Mouse (Mus musculus) forebrain, embryonic 13.5 days (tissue): ENCODE results near the gene Fahd2a. TPM values are rescaled to one million over a fixed set of nuclear protein-coding genes. Genes with fewer than 3 reads are reported as not detected.

ENCODE experiments used
- ATAC-seq: fragments of 200-750 bp; cut with Nextera tagmentation; 2 replicates; pipeline ENCODE4 v1.8.0; 2017
- H3K27ac ChIP-seq: fragments of 300-500 bp; sonication (generic); 2 replicates; pipeline ENCODE4 v1.5.1; 2015; ENCODE audit warnings: inconsistent platforms, mild to moderate bottlenecking, moderate library complexity
- H3K27me3 ChIP-seq: fragments of 300-500 bp; sonication (generic); 2 replicates; pipeline ENCODE4 v1.6.1; 2015; ENCODE audit warnings: mild to moderate bottlenecking, inconsistent platforms
- H3K36me3 ChIP-seq: fragments of 300-500 bp; sonication (generic); 2 replicates; pipeline ENCODE4 v1.6.1; 2015; ENCODE audit warnings: mild to moderate bottlenecking, inconsistent platforms; ENCODE audit not compliant: poor library complexity, severe bottlenecking
- H3K4me1 ChIP-seq: fragments of 300-500 bp; sonication (generic); 2 replicates; pipeline ENCODE4 v1.6.1; 2015; ENCODE audit warnings: inconsistent platforms
- H3K4me2 ChIP-seq: fragments of 300-500 bp; sonication (generic); 2 replicates; pipeline ENCODE4 v1.6.1; 2015; ENCODE audit warnings: inconsistent platforms, mild to moderate bottlenecking, moderate library complexity
- H3K4me3 ChIP-seq: fragments of 300-500 bp; sonication (generic); 2 replicates; pipeline ENCODE4 v1.5.1; 2015; ENCODE audit warnings: mild to moderate bottlenecking, inconsistent platforms
- H3K9ac ChIP-seq: fragments of 300-500 bp; sonication (generic); 2 replicates; pipeline ENCODE4 v1.6.1; 2015; ENCODE audit warnings: mild to moderate bottlenecking, inconsistent platforms
- H3K9me3 ChIP-seq: fragments of 300-500 bp; sonication (generic); replicated peaks from 2 replicates; pipeline ENCODE4 v1.6.1; 2016; ENCODE audit warnings: inconsistent platforms
- WGBS: fragments of 180-500 bp; shearing (Covaris S2); methylation state at CpG from one replicate; pipeline ENCODE4 v1.1.7; 2015; 5-methylcytosine and 5-hydroxymethylcytosine counted together
- polyA plus RNA-seq: library from polyadenylated mRNA; unstranded; fragments of >200 nt; fragmentation: Nextera tagmentation; extraction: Ambion mirVana; gene quantifications from 2 replicates; pipeline ENCODE4 v1.2.1, GENCODE M21; 2015

The Fahd2a gene
- polyA plus RNA-seq, 1 experiment from 2014 or later = 28.2 TPM

DNA sequence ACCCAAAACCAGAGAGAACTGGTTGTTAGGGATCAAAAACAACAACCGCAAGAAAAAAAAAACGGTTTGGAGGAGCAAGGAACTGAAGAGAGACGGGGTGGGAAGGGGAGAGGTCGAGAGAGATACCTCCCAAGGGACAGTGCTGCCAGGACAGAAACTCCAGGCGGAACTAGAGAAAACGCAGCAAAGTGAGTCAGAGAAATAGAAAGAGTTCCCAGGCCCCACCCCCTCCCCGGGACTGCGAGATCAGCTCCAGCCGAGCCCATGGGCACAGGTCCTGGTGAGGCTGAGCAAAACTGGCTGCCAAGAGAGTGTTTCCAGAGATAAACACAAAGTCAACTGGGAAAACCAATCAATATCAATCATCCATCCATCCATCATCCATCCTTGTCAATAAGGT lies 17.0 kb upstream of the Fahd2a start:
- ATAC-seq = no peak
- 67% methylated on average over 9 of the region's 9 CpGs for WGBS
- no peaks in the 10 kb centered on the region for H3K36me3 ChIP-seq
- H3K4me1 ChIP-seq = no peaks in the 10 kb centered on the region
- H3K9ac ChIP-seq = no peak overlapping the region
- H3K4me2 ChIP-seq = no peak overlapping the region
- no peak overlapping the region for H3K4me3 ChIP-seq
- no peak overlapping the region for H3K27ac ChIP-seq
- no peaks in the 10 kb centered on the region for H3K9me3 ChIP-seq
- no peaks in the 10 kb centered on the region for H3K27me3 ChIP-seq

GRCm38 (mm10) chr2:127459341-127459740 lies 15.0 kb upstream of the Fahd2a start:
- Histone ChIP-seq H3K27me3 (no peaks in the 10 kb centered on the region), H3K4me1 (no peaks in the 10 kb centered on the region), H3K27ac (no peak overlapping the region), H3K4me3 (no peak overlapping the region), H3K9me3 (no peaks in the 10 kb centered on the region), H3K9ac (no peak overlapping the region), H3K4me2 (no peak overlapping the region), H3K36me3 (no peaks in the 10 kb centered on the region)
- ATAC-seq = no peak
- 82% methylated on average over 2 of the region's 2 CpGs for WGBS

- no peak overlapping the region for H3K4me2 ChIP-seq
These were observed 9.4 kb upstream of the Fahd2a start for GRCm38 (mm10) chr2:127453764-127454163.

GRCm38 (mm10) chr2:127453141-127453540 lies 8.8 kb upstream of the Fahd2a start:
- no peak overlapping the region for H3K27ac ChIP-seq
- no peaks in the 10 kb centered on the region for H3K36me3 ChIP-seq
- no peak for ATAC-seq
- peaks cover 15% of the 10 kb centered on the region for H3K27me3 ChIP-seq
- 85% methylated on average over 9 of the region's 9 CpGs for WGBS
- no peak overlapping the region for H3K4me2 ChIP-seq
- H3K9me3 ChIP-seq = no peaks in the 10 kb centered on the region
- no peak overlapping the region for H3K9ac ChIP-seq
- no peaks in the 10 kb centered on the region for H3K4me1 ChIP-seq
- no peak overlapping the region for H3K4me3 ChIP-seq

More at GRCm38 (mm10) chr2:127453764-127454163, 9.4 kb upstream of the Fahd2a start:
- peaks cover 14% of the 10 kb centered on the region for H3K27me3 ChIP-seq
- H3K4me1 ChIP-seq = no peaks in the 10 kb centered on the region
- H3K9me3 ChIP-seq = no peaks in the 10 kb centered on the region
- no peaks in the 10 kb centered on the region for H3K36me3 ChIP-seq
- H3K4me3 ChIP-seq = no peak overlapping the region
- 5% methylated on average over 5 of the region's 5 CpGs for WGBS
- no peak for ATAC-seq
- no peak overlapping the region for H3K27ac ChIP-seq
- no peak overlapping the region for H3K9ac ChIP-seq

DNA sequence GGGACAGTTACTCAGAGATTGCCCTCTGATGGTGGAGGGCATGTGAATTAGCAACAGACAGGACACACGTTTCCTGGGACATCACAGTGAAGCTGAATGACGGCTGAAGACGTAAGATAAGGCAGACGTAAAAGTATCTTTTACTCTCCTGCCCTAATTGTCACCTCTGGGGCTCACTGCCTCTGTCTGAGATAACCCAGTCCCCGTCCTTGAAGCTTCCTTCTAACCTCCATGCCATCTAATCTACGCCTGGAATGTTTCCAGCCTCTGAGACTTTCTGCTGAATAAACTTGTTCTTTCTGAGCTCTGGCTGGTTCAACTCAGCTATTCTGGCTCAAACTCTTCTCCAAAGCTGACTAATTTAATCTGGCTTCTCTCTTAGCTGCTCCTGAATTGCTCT lies 7.4 kb upstream of the Fahd2a start:
- Histone ChIP-seq H3K4me3 (no peak overlapping the region), H3K4me1 (no peaks in the 10 kb centered on the region), H3K9me3 (no peaks in the 10 kb centered on the region), H3K4me2 (no peak overlapping the region), H3K27ac (no peak overlapping the region), H3K9ac (no peak overlapping the region), H3K36me3 (no peaks in the 10 kb centered on the region), H3K27me3 (peaks cover 18% of the 10 kb centered on the region)
- 63% methylated on average over 6 of the region's 6 CpGs for WGBS
- no peak for ATAC-seq

- no peak overlapping the region for H3K4me3 ChIP-seq
- ATAC-seq = no peak
- no peaks in the 10 kb centered on the region for H3K36me3 ChIP-seq
- no peak overlapping the region for H3K9ac ChIP-seq
- H3K9me3 ChIP-seq = no peaks in the 10 kb centered on the region
- WGBS = 45% methylated on average over 7 of the region's 7 CpGs
- H3K4me1 ChIP-seq = 0 out of 2 replicates have a peak, but pooled peaks cover 2% of the 10 kb centered on the region
- H3K27me3 ChIP-seq = peaks cover 18% of the 10 kb centered on the region
- no peak overlapping the region for H3K4me2 ChIP-seq
- H3K27ac ChIP-seq = no peak overlapping the region
These were observed 5.3 kb upstream of the Fahd2a start for GRCm38 (mm10) chr2:127449691-127450090.

- Histone ChIP-seq H3K4me1 (peaks cover 18% of the 10 kb centered on the region), H3K36me3 (no peaks in the 10 kb centered on the region), H3K4me3 (no peak overlapping the region), H3K27me3 (peaks cover 7% of the 10 kb centered on the region; the same call in 1 of the 2 replicates), H3K9me3 (no peaks in the 10 kb centered on the region), H3K27ac (no peak overlapping the region), H3K9ac (no peak overlapping the region), H3K4me2 (no peak overlapping the region)
- ATAC-seq = no peak
- WGBS = 66% methylated on average over 3 of the region's 3 CpGs
These were observed 2.5 kb upstream of the Fahd2a start for GRCm38 (mm10) chr2:127446847-127447246.

GRCm38 (mm10) chr2:127437697-127438096 lies 6.7 kb downstream of the Fahd2a start:
- Histone ChIP-seq H3K4me3 (no peak overlapping the region), H3K4me1 (no peaks in the 10 kb centered on the region), H3K36me3 (peaks cover 59% of the 10 kb centered on the region), H3K4me2 (no peak overlapping the region), H3K27ac (no peak overlapping the region), H3K27me3 (no peaks in the 10 kb centered on the region), H3K9ac (no peak overlapping the region), H3K9me3 (no peaks in the 10 kb centered on the region)
- no peak for ATAC-seq
- WGBS = 89% methylated on average over 5 of the region's 5 CpGs

DNA sequence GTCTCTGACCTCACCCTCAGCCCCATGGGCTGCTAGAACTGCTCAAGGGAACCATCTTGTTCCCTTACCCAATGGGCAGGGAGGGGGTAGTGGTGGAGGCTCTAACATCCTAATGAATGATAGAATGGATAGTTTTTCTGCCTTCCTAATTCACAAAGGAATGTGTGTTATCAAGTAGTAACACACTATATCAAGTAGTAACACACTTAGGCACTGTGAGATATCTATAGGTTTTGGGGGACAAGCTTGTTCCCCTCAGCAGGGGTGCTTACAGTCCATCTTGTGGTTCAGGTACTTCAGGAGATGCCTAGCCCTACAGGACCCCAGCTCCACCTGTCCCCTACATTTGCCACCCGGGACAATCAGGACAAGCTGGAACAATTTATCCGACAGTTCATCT lies 8.8 kb downstream of the Fahd2a start:
- H3K9ac ChIP-seq = no peak overlapping the region
- H3K27ac ChIP-seq = no peak overlapping the region
- 88% methylated on average over 2 of the region's 2 CpGs for WGBS
- no peaks in the 10 kb centered on the region for H3K27me3 ChIP-seq
- H3K36me3 ChIP-seq = peaks cover 59% of the 10 kb centered on the region
- no peak overlapping the region for H3K4me3 ChIP-seq
- no peak for ATAC-seq
- H3K4me2 ChIP-seq = no peak overlapping the region
- H3K9me3 ChIP-seq = no peaks in the 10 kb centered on the region
- no peaks in the 10 kb centered on the region for H3K4me1 ChIP-seq

DNA sequence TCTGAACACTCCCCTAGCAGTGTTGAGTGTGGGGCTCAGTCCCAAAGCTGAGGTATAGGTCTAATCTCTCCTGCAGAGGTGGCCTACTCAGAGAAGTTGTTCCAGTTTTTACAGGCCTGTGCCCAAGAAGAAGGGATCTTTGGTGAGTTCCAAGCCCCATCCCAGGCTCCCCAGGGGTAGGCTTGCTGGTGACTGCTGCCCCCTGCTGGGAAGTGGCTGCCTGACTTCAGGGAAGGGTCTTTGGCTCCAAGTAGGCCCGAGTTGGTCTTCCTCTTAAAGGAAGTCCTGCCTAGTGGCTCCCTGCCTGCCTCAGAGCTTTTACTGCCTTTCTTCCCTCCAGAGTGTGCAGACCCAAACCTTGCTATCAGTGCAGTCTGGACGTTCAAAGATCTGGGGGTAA lies 9.2 kb downstream of the Fahd2a start:
- H3K9ac ChIP-seq = no peak overlapping the region
- H3K27me3 ChIP-seq = no peaks in the 10 kb centered on the region
- ATAC-seq = no peak
- peaks cover 56% of the 10 kb centered on the region for H3K36me3 ChIP-seq
- no peak overlapping the region for H3K4me2 ChIP-seq
- no peaks in the 10 kb centered on the region for H3K4me1 ChIP-seq
- H3K4me3 ChIP-seq = no peak overlapping the region
- no peak overlapping the region for H3K27ac ChIP-seq
- WGBS = 41% methylated on average over 2 of the region's 2 CpGs
- no peaks in the 10 kb centered on the region for H3K9me3 ChIP-seq

DNA sequence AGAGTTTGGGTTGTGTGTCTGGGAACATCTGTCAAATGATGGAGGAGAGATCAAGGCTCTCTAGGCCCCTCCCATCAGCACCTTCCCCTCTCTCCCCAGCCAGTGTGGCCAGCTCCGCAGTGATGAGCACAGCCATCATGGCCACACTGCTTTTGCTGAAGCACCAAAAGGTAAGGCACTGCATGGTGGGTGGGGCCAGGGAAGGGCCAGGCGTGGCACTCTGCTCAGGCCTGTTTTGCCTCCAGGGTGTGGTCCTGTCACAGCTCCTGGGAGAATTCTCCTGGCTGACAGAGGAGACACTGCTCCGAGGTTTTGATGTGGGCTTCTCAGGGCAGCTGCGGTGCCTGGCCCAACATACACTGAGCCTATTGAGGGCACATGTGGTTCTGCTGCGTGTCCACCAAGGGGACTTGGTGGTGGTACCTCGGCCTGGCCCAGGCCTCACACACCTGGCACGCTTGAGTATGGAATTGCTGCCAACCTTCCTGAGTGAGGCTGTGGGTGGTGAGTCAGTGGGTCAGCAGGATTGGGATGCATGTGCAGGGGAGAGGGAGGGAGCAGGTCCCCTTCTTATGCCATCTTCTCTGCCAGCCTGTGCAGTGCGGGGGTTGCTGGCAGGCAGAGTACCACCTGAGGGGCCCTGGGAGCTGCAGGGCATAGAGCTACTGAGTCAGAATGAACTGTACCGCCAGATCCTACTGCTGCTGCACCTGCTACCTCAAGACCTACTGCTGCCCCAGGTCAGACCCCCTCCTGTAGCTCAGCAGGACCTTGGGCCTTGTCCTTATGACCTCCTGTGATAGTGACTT lies 10.7 kb downstream of the Fahd2a start:
- 89% methylated on average over 9 of the region's 9 CpGs for WGBS
- H3K27ac ChIP-seq = no peak overlapping the region

DNA sequence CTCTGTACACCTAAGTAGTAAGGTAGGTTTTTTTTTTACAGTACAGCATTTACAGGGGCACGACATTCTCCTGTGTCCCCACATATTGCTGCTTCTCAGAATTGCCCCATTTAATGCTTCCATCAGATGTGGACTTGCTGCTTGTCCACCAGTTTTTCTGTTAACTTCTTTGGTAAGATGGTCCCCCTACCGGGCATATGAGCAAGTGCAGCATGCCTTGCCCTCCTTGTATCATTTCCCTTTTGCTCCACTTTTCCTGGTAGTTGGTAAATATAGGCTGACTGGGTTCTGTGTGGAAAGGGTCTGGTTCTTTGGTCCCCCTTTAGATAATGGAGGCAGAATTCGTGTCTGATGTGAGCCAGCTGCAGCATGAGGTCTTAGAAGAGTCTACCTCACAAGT lies 14.1 kb downstream of the Fahd2a start:
- 21% methylated on average over 3 of the region's 3 CpGs for WGBS

More for the DNA sequence above, 10.7 kb downstream of the Fahd2a start:
- peaks cover 42% of the 10 kb centered on the region for H3K36me3 ChIP-seq
- H3K4me2 ChIP-seq = no peak overlapping the region
- H3K9ac ChIP-seq = no peak overlapping the region
- H3K27me3 ChIP-seq = no peaks in the 10 kb centered on the region; the same call in 1 of the 2 replicates
- no peaks in the 10 kb centered on the region for H3K9me3 ChIP-seq
- H3K4me3 ChIP-seq = no peak overlapping the region
- no peak for ATAC-seq
- no peaks in the 10 kb centered on the region for H3K4me1 ChIP-seq

DNA sequence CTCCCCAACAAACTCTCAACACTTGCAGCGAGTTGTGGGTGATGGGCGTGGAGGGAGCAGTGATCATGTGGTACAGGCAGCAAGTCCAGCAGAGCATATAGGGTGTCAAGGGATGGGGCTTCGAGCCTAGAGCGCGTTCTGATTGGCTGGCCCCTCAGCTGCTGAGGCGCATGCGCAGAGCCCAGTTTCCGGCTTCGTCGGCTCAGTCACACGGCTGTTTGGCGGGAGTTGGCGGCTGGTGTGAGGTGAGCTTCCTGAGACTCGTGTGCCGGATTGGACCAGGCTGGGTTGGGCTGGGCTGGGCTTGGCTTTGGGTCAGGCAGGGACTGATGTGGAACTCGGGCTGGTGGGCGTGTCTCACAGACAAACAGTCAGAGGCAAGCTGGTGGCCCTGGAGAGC lies 19.4 kb downstream of the Fahd2a start, which contains the start of gene Gpat2:
Gene Gpat2 (plus strand): TSS at position 223 of the 400 bp plus-strand sequence.
- no peak within 1 kb of the TSS for H3K27ac ChIP-seq
- H3K27me3 ChIP-seq = no peaks in the 10 kb centered on the region; the same call in 1 of the 2 replicates
- WGBS = 86% methylated on average over 17 of the region's 17 CpGs
- no peak within 1 kb of the TSS for H3K4me2 ChIP-seq
- H3K9ac ChIP-seq = no peak within 1 kb of the TSS
- H3K4me3 ChIP-seq = no peak within 1 kb of the TSS
- H3K36me3 ChIP-seq = no peaks in the 10 kb centered on the region
- ATAC-seq = no peak
- H3K4me1 ChIP-seq = no peaks in the 10 kb centered on the region
- H3K9me3 ChIP-seq = peaks cover 3% of the 10 kb centered on the region; the same call in 1 of the 2 replicates

More for the DNA sequence above, 14.1 kb downstream of the Fahd2a start:
- no peak overlapping the region for H3K27ac ChIP-seq
- no peaks in the 10 kb centered on the region for H3K9me3 ChIP-seq
- no peak for ATAC-seq
- H3K36me3 ChIP-seq = peaks cover 17% of the 10 kb centered on the region
- no peak overlapping the region for H3K4me2 ChIP-seq
- H3K4me1 ChIP-seq = no peaks in the 10 kb centered on the region
- H3K27me3 ChIP-seq = no peaks in the 10 kb centered on the region; the same call in 1 of the 2 replicates
- H3K9ac ChIP-seq = no peak overlapping the region
- H3K4me3 ChIP-seq = no peak overlapping the region
